Mouse (Mus musculus): ENCODE measurements around the gene Top2a. TPM values are rescaled to one million over a fixed set of nuclear protein-coding genes. Genes with fewer than 3 reads are reported as not detected.
A peak's percentile ranks its signal among the peaks of the same experiment; 100 is the strongest.

Top2a gene
- polyA plus RNA-seq, 1 experiment from 2014 or later, result 179 TPM

DNA sequence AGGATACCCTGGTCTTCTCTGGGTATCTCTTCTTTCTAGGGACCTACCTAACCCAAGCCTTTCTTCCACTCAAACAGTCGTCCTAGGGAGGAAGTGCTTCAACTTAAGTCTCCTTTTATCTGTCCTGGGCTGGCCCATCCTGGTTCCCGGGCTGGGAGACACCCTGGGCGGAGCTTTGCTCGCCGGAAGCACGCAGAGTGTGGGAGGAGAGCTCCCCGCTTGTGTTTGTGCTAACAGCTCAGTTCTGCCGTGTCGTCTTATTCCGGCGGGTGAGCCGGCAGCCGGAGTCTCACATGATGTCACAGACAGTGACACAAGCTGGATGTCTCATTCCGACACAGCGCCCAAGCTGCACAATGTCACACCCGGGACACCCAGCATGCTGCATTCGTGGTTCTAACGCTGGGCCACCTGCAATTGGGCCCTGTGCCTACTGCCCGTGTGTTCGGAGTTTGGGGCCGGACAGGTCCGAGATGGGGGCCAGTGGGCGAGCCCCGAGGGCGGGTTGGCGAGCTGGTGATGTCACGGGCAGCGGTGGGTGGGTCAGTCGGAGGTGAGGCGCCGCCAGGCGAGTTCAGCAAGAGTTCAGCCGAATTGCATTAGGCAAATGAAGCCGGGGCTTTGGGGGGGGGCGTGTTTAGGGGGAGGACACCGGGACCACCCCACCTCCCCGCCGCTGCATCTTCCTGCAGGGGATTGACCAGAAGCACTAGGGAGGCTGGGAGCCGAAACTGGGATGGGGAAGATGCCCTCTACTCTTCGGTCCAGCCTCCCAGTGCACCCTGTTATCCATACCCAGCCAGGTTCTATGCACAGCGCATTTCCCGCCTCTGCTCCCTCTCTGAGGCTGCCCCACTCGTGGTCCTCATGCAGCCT is 64.3 kb downstream of the Top2a start:
- Histone ChIP-seq H3K4me3 (ENCODE audit: low read length) (peak overlapping the region; percentile 72), H3K4me1 (ENCODE audit: control insufficient read depth, insufficient read depth, low read length) (peaks cover 73% of the 10 kb centered on the region), H3K36me3 (ENCODE audit: control insufficient read depth, insufficient read depth) (no peaks in the 10 kb centered on the region), H3K9ac (ENCODE audit: low read length) (peak overlapping the region; percentile 84), H3K27ac (ENCODE audit: low read length) (peak overlapping the region; percentile 88), H3K9me3 (replicated peaks; ENCODE audit: control insufficient read depth, low read length) (no peaks in the 10 kb centered on the region), H3K27me3 (ENCODE audit: control insufficient read depth, insufficient read depth, low read length) (no peaks in the 10 kb centered on the region), H3K4me2 (ENCODE audit: low read depth, low read length) (peak overlapping the region; percentile 100)
- WGBS, result 1% methylated on average over 43 of the region's 43 CpGs
- ATAC-seq (replicated peaks; ENCODE audit: extremely low read depth, insufficient read depth, low FRiP score), result peak; percentile 38

DNA sequence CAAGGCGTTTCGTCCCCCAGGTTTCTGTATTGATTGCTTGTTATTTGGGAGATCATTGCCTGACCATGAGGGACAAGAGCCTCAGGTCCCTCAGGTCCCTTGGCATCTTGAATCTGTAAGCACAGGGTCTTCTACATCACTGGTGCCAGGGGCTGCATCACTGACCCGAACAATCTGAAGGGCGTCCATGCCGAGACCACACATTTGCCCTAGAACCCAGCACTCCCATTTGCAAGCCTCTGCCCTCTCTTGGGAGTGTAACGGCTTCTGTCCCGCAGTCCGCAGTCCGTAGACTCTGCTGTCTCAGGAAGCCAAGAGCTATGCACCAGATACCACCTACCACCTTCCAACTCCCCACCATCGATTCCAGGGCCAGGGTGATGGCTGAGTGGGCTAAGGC is 67.6 kb downstream of the Top2a start:
- H3K4me3 ChIP-seq (ENCODE audit: low read length), result no peak overlapping the region
- H3K4me2 ChIP-seq (ENCODE audit: low read depth, low read length), result no peak overlapping the region
- H3K9ac ChIP-seq (ENCODE audit: low read length), result no peak overlapping the region
- H3K4me1 ChIP-seq (ENCODE audit: control insufficient read depth, insufficient read depth, low read length), result peaks cover 71% of the 10 kb centered on the region
- WGBS, result 74% methylated on average over 9 of the region's 10 CpGs
- no peaks in the 10 kb centered on the region for H3K36me3 ChIP-seq (ENCODE audit: control insufficient read depth, insufficient read depth)
- ATAC-seq (replicated peaks; ENCODE audit: extremely low read depth, insufficient read depth, low FRiP score), result no peak
- no peak overlapping the region for H3K27ac ChIP-seq (ENCODE audit: low read length)
- no peaks in the 10 kb centered on the region for H3K9me3 ChIP-seq (replicated peaks; ENCODE audit: control insufficient read depth, low read length)
- H3K27me3 ChIP-seq (ENCODE audit: control insufficient read depth, insufficient read depth, low read length), result no peaks in the 10 kb centered on the region

DNA sequence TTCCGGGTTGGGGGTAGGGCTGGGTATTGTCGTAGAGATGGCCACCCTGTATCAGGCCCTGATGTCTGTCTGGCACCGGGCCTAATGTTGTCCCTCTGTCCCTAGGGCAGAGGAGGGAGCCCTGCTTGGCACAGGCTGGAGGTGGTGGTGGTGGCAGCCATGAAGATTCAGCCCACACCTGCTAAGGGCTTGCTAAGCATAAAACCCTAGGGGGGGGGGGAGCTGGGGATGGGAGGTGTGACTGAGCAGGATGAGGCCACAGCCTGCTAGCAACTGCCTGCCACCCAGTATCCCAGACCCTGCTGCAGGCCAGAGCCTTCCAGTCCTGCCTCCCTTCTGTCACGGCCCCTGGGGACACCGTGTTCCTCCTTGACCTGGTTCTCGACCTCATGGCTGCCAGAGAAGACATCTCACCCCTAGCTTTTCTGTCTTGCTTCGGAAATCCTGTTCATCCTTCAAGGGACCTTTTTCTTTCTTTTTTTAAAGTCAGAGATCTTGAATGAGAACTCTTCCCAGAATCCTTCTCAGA is 68.2 kb downstream of the Top2a start:
- no peaks in the 10 kb centered on the region for H3K36me3 ChIP-seq (ENCODE audit: control insufficient read depth, insufficient read depth)
- peak overlapping the region; percentile 39; the same call in 1 of the 2 replicates for H3K4me2 ChIP-seq (ENCODE audit: low read depth, low read length)
- peaks cover 71% of the 10 kb centered on the region for H3K4me1 ChIP-seq (ENCODE audit: control insufficient read depth, insufficient read depth, low read length)
- H3K9ac ChIP-seq (ENCODE audit: low read length), result no peak overlapping the region; the same call in 1 of the 2 replicates
- peak overlapping the region; percentile 81 for H3K27ac ChIP-seq (ENCODE audit: low read length)
- H3K9me3 ChIP-seq (replicated peaks; ENCODE audit: control insufficient read depth, low read length), result no peaks in the 10 kb centered on the region
- no peaks in the 10 kb centered on the region for H3K27me3 ChIP-seq (ENCODE audit: control insufficient read depth, insufficient read depth, low read length)
- WGBS, result 28% methylated on average over 7 of the region's 7 CpGs
- no peak for ATAC-seq (replicated peaks; ENCODE audit: extremely low read depth, insufficient read depth, low FRiP score)
- H3K4me3 ChIP-seq (ENCODE audit: low read length), result no peak overlapping the region

DNA sequence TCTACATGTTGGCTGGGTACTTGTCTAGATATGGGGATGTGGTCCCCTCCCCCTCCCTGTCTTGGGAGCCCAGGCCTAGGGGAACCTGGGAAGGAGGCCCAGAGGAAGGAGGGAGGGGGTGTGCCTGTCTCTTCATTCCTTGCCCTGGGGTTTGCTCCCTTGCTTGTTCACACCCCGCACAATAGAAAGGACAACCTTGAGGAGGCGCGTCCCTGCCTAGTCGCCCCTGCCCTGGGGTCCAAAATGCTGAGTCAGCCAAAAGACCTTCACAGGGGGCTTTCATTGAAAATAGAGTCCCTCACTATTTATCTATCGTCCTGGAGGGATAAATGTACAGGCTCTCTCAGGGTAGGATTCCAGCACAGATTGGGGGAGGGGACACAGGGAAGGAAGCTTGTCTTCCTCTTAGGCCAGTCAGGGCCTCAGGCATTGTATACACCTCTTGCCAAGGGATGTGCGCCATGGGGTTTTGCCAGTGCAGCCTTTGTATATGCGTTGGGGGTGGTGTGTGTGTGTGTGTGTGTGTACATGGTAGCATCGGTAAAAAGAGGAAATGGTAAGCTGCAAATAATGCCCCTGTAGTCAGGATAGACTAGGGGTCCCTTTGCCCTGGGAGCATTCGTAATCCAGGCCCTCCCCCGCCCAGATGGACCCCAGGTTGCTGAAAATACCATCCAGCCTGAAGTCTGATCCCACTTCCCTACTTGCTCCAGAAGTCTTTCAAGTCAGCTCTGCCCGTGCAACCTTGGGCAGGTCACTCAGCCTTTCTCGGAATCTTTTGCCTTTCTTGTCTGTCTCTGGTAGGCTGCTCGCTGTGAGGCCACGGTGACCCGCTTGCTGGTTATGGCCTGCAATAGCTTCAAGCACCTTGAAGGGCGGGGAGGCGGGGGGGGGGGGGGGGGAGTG is 68.9 kb downstream of the Top2a start:
- Histone ChIP-seq H3K27me3 (ENCODE audit: control insufficient read depth, insufficient read depth, low read length) (no peaks in the 10 kb centered on the region), H3K27ac (ENCODE audit: low read length) (peak overlapping the region; percentile 81), H3K9ac (ENCODE audit: low read length) (peak overlapping the region; percentile 27), H3K36me3 (ENCODE audit: control insufficient read depth, insufficient read depth) (no peaks in the 10 kb centered on the region), H3K9me3 (replicated peaks; ENCODE audit: control insufficient read depth, low read length) (no peaks in the 10 kb centered on the region), H3K4me2 (ENCODE audit: low read depth, low read length) (peak overlapping the region; percentile 39), H3K4me1 (ENCODE audit: control insufficient read depth, insufficient read depth, low read length) (peaks cover 75% of the 10 kb centered on the region), H3K4me3 (ENCODE audit: low read length) (0 out of 2 replicates have a peak overlapping the region, but pooled peaks have one; percentile 2)
- 19% methylated on average over 17 of the region's 17 CpGs for WGBS
- no peak for ATAC-seq (replicated peaks; ENCODE audit: extremely low read depth, insufficient read depth, low FRiP score)

DNA sequence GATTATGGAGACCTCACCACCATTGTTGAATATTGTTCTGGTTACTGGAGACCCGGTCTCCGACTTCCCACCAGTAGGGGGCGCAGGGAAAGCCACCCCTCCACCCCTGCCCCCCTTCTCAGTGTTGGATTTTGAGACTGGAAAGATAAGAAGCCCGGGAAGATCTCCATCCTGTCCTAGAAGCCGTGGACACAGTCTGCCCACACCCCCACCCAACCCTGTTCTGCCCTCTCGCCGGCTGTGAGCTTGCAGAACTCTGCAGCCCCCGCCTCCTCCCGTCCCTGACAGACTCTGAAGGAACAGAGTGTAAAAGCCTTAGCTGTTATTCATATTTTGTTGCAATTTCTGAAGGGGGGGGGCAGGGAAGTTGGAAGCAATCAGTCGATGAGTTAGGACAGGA is 69.6 kb downstream of the Top2a start:
- Histone ChIP-seq H3K4me3 (ENCODE audit: low read length) (0 out of 2 replicates have a peak overlapping the region, but pooled peaks have one; percentile 2), H3K4me2 (ENCODE audit: low read depth, low read length) (peak overlapping the region; percentile 39), H3K4me1 (ENCODE audit: control insufficient read depth, insufficient read depth, low read length) (peaks cover 75% of the 10 kb centered on the region), H3K27ac (ENCODE audit: low read length) (peak overlapping the region; percentile 81), H3K9me3 (replicated peaks; ENCODE audit: control insufficient read depth, low read length) (no peaks in the 10 kb centered on the region), H3K27me3 (ENCODE audit: control insufficient read depth, insufficient read depth, low read length) (no peaks in the 10 kb centered on the region), H3K9ac (ENCODE audit: low read length) (peak overlapping the region; percentile 28; the same call in 1 of the 2 replicates), H3K36me3 (ENCODE audit: control insufficient read depth, insufficient read depth) (no peaks in the 10 kb centered on the region)
- ATAC-seq (replicated peaks; ENCODE audit: extremely low read depth, insufficient read depth, low FRiP score), result peak; percentile 54; the same call in 1 of the 2 replicates
- 6% methylated on average over 10 of the region's 10 CpGs for WGBS

DNA sequence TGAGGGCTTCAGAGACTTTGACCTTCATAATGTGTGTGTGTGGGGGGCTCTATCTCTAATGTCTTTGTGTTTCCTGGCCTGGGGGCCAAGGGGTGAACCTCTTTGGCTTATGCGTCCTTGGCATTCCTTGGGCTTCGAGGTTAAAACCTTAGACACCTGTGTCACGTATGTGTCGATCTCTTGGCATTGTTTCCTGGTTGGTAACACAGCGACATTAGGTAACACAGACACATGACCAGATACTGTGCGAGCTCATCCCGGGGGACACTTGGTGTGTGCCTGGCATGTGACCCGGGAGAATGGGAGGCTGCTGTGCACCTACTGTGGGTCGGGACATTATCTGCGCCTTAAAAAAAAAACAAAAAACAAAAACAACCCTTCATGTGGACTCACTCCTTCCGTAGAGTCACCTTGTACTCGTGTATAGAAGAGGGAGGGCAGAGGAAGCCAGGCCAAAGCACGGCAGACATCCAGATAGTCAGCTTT is 70.1 kb downstream of the Top2a start:
- Histone ChIP-seq H3K4me1 (ENCODE audit: control insufficient read depth, insufficient read depth, low read length) (peaks cover 74% of the 10 kb centered on the region), H3K27ac (ENCODE audit: low read length) (peak overlapping the region; percentile 81), H3K4me2 (ENCODE audit: low read depth, low read length) (peak overlapping the region; percentile 39), H3K4me3 (ENCODE audit: low read length) (no peak overlapping the region), H3K36me3 (ENCODE audit: control insufficient read depth, insufficient read depth) (no peaks in the 10 kb centered on the region), H3K9me3 (replicated peaks; ENCODE audit: control insufficient read depth, low read length) (no peaks in the 10 kb centered on the region), H3K27me3 (ENCODE audit: control insufficient read depth, insufficient read depth, low read length) (no peaks in the 10 kb centered on the region), H3K9ac (ENCODE audit: low read length) (peak overlapping the region; percentile 28; the same call in 1 of the 2 replicates)
- 15% methylated on average over 13 of the region's 13 CpGs for WGBS
- no peak for ATAC-seq (replicated peaks; ENCODE audit: extremely low read depth, insufficient read depth, low FRiP score)

DNA sequence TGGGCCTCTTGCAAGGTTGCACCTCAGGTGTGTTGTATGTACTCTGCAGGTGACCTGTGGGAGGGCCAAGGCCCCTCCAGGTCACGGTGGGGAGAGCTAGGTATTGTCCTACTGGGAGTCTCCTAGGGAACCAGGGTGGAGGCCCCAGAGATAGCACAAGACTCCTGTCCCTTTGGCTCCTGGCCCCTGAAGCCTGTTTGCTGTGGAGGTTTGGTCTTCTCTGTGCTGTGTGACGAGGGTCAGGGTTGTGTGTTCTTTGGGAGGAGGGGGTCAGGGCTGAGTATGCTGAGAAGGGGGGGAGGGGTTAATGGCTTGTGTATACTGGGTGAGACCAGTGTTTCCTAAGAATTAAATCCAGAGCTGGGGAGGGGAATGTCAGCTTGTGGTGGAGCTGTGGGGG is 70.6 kb downstream of the Top2a start:
- H3K4me3 ChIP-seq (ENCODE audit: low read length), result no peak overlapping the region
- H3K4me2 ChIP-seq (ENCODE audit: low read depth, low read length), result no peak overlapping the region
- peak overlapping the region; percentile 29; the same call in 1 of the 2 replicates for H3K27ac ChIP-seq (ENCODE audit: low read length)
- no peaks in the 10 kb centered on the region for H3K9me3 ChIP-seq (replicated peaks; ENCODE audit: control insufficient read depth, low read length)
- no peaks in the 10 kb centered on the region for H3K27me3 ChIP-seq (ENCODE audit: control insufficient read depth, insufficient read depth, low read length)
- peak overlapping the region; percentile 58 for H3K9ac ChIP-seq (ENCODE audit: low read length)
- no peak for ATAC-seq (replicated peaks; ENCODE audit: extremely low read depth, insufficient read depth, low FRiP score)
- peaks cover 77% of the 10 kb centered on the region for H3K4me1 ChIP-seq (ENCODE audit: control insufficient read depth, insufficient read depth, low read length)
- 32% methylated on average over 2 of the region's 2 CpGs for WGBS
- H3K36me3 ChIP-seq (ENCODE audit: control insufficient read depth, insufficient read depth), result no peaks in the 10 kb centered on the region

DNA sequence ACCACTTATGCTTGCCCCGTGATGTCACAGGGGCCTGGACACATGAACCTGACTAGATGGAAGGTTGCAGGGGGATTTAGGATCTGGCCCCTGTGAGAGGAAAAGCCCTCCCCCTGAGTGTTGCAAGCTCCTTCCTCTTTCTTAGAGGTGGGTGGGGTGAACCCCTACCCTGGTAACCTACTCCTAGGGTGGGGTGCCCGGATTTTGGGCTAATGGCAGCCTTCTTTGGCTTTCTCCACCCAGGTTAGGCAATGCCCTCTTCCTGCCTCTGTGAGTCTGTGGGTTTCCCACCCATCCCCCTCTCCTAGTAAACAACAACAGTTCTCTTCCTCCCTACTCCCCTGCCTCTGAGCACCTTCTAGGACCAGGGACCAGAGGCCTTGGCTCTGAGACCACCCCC is 71.3 kb downstream of the Top2a start:
- no peak for ATAC-seq (replicated peaks; ENCODE audit: extremely low read depth, insufficient read depth, low FRiP score)
- Histone ChIP-seq H3K4me2 (ENCODE audit: low read depth, low read length) (no peak overlapping the region), H3K36me3 (ENCODE audit: control insufficient read depth, insufficient read depth) (no peaks in the 10 kb centered on the region), H3K27ac (ENCODE audit: low read length) (peak overlapping the region; percentile 97; the same call in 1 of the 2 replicates), H3K4me1 (ENCODE audit: control insufficient read depth, insufficient read depth, low read length) (peaks cover 83% of the 10 kb centered on the region), H3K27me3 (ENCODE audit: control insufficient read depth, insufficient read depth, low read length) (no peaks in the 10 kb centered on the region), H3K4me3 (ENCODE audit: low read length) (no peak overlapping the region), H3K9me3 (replicated peaks; ENCODE audit: control insufficient read depth, low read length) (no peaks in the 10 kb centered on the region), H3K9ac (ENCODE audit: low read length) (no peak overlapping the region)
- 39% methylated on average over 2 of the region's 2 CpGs for WGBS

Data from heart, embryonic 16.5 days (tissue).